Mouse (Mus musculus) kidney, embryonic 16.5 days (tissue): ENCODE measurements around the gene Ube2d2b. TPM values are rescaled to one million over a fixed set of nuclear protein-coding genes. Genes with fewer than 3 reads are reported as not detected.

Experiments used
- ATAC-seq: fragments of 200-750 bp; cut with Nextera tagmentation; 2 replicates; pipeline ENCODE4 v1.8.0; 2017; ENCODE audit warnings: moderate TSS enrichment; ENCODE audit not compliant: low FRiP score, low TSS enrichment
- H3K27ac ChIP-seq: fragments of 300-500 bp; sonication (generic); 2 replicates; pipeline ENCODE4 v1.5.1; 2014; ENCODE audit warnings: low read length
- H3K27me3 ChIP-seq: fragments of 300-500 bp; sonication (generic); 2 replicates; pipeline ENCODE4 v1.6.1; 2014; ENCODE audit warnings: low read length, control low read depth, mixed read lengths; ENCODE audit not compliant: insufficient read depth
- H3K36me3 ChIP-seq: fragments of 300-500 bp; sonication (generic); 2 replicates; pipeline ENCODE4 v1.6.1; 2014; ENCODE audit warnings: low read length, control low read depth, mixed read lengths; ENCODE audit not compliant: insufficient read depth
- H3K4me1 ChIP-seq: fragments of 300-500 bp; sonication (generic); 2 replicates; pipeline ENCODE4 v1.6.1; 2014; ENCODE audit warnings: low read length, control low read depth, mixed read lengths; ENCODE audit not compliant: insufficient read depth
- H3K4me2 ChIP-seq: fragments of 300-500 bp; sonication (generic); replicated peaks from 2 replicates; pipeline ENCODE4 v1.6.1; 2014; ENCODE audit warnings: low read depth, low read length
- H3K4me3 ChIP-seq: fragments of 300-500 bp; sonication (generic); 2 replicates; pipeline ENCODE4 v1.5.1; 2014; ENCODE audit warnings: mild to moderate bottlenecking, low read length
- H3K9ac ChIP-seq: fragments of 300-500 bp; sonication (generic); replicated peaks from 2 replicates; pipeline ENCODE4 v1.6.1; 2014; ENCODE audit warnings: low read length
- H3K9me3 ChIP-seq: fragments of 300-500 bp; sonication (generic); 2 replicates; pipeline ENCODE4 v1.6.1; 2016; ENCODE audit warnings: low read length, control low read depth
- WGBS: fragments of 180-500 bp; shearing (Covaris S2); extraction: QIAGEN DNeasy Blood & Tissue Kit; methylation state at CpG from one replicate; pipeline ENCODE4 v1.1.7; 2014; 5-methylcytosine and 5-hydroxymethylcytosine counted together
- polyA plus RNA-seq: library from polyadenylated mRNA; unstranded; fragments of >200 nt; fragmentation: Nextera tagmentation; extraction: Ambion mirVana; gene quantifications from 2 replicates; pipeline ENCODE4 v1.2.1, GENCODE M21; 2015

The Ube2d2b gene
- 0.15 and 0.33 TPM in 2 replicates for polyA plus RNA-seq

DNA sequence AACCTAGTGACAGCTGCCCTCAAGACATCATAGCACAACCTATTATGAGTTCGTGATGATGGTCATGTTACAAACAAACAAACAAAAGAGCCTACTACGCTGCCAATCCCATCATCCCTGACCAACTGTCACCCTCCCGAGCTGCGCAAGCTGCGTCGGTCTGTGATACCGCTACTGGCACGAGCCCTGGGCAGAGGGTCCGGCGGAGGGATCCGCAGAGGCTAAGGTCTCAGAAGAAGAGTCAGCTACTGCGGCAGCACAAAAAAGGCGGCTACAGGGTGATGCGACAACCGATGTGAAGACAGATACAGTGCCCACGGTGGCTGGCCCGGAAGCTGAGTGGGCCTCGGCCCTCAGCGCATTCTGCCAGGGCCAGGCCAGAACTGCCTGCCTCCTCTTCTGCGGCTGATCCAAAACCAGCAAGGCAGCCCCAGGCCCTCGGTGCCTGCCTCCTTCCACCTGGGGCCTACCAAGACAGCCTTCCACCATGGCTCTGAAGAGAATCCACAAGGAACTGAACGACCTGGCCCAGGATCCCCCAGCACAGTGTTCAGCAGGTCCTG, at the start of gene Ube2d2b:
Ube2d2b (plus strand) TSS at position 102 of the 563 bp plus-strand sequence.
- peaks cover 13% of the 10 kb centered on the region for H3K36me3 ChIP-seq
- no peak within 1 kb of the TSS for H3K4me3 ChIP-seq
- 96% methylated on average over 22 of the region's 22 CpGs for WGBS
- no peaks in the 10 kb centered on the region for H3K27me3 ChIP-seq
- no peak for ATAC-seq
- peaks cover 12% of the 10 kb centered on the region for H3K9me3 ChIP-seq
- H3K9ac ChIP-seq = no peak within 1 kb of the TSS
- H3K27ac ChIP-seq = no peak within 1 kb of the TSS
- H3K4me1 ChIP-seq = no peaks in the 10 kb centered on the region
- no peak within 1 kb of the TSS for H3K4me2 ChIP-seq

- no peak overlapping the region for H3K4me2 ChIP-seq
- ATAC-seq = no peak
- no peak overlapping the region for H3K27ac ChIP-seq
- no peak overlapping the region for H3K9ac ChIP-seq
- peaks cover 5% of the 10 kb centered on the region; the same call in 1 of the 2 replicates for H3K36me3 ChIP-seq
- no peaks in the 10 kb centered on the region for H3K9me3 ChIP-seq
- WGBS = 95% methylated on average over 1 of the region's 1 CpGs
- no peaks in the 10 kb centered on the region for H3K4me1 ChIP-seq
- H3K27me3 ChIP-seq = no peaks in the 10 kb centered on the region
- H3K4me3 ChIP-seq = no peak overlapping the region
These were observed 47.5 kb upstream of the Ube2d2b start for GRCm38 (mm10) chr5:107782360-107782759.

DNA sequence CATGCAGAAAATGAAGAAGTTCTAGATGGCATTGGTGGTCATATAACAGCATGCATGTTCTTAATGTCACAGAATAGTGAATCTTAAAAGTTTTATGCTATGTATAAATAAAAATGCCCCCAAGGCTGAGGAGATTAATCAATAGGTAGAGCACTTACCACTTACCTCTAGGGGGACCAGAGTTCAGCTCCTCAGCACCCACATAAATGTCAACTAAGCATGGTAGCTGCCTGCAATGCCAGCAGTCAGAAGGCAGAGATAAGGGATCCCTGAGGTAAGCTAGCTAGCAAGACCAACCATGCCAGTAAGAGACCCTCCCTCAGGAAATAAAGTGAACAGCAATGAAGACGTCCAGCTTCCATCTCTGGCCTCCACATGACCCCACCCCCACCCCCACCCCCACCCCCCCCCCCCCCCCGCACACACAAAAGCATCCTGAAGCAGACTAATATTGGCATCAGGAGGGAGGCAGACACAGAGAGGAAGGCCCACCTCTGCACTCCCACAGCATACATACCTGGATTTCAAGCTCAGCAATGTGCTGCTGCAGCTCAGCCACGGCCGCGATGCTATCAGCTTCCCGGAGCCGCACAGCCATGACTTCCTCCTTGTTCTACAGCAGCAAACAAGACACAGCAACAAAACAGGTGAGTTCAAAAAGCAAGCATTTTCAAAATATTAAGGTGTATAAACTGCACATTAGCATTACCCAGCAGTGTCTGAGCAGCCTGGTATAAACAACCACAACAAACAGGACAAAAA, 42.0 kb upstream of the Ube2d2b start:
- no peak overlapping the region for H3K9ac ChIP-seq
- no peak overlapping the region for H3K27ac ChIP-seq
- no peaks in the 10 kb centered on the region for H3K27me3 ChIP-seq
- no peak for ATAC-seq
- H3K9me3 ChIP-seq = no peaks in the 10 kb centered on the region
- H3K4me3 ChIP-seq = no peak overlapping the region
- no peaks in the 10 kb centered on the region for H3K4me1 ChIP-seq
- 78% methylated on average over 6 of the region's 7 CpGs for WGBS
- H3K4me2 ChIP-seq = no peak overlapping the region
- no peaks in the 10 kb centered on the region; the same call in 1 of the 2 replicates for H3K36me3 ChIP-seq

DNA sequence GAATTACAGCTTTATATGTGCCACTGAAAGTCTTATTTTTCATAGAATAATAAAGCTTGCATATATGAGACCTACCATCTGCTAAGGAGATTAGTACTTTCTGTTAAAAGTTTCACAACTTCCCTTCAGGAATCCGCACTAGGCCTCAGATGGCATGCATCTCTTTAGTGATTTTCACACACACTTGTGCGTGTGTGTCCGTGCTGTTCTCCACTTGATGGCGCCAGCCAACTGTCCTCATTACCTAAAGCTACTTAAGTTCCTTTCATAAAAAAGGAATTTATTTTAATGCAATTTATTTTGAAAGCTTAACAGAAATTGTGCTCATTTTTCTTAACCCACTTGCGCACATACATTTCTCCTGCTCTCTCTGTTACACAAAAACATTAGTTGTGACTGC, 40.4 kb upstream of the Ube2d2b start:
- Histone ChIP-seq H3K36me3 (no peaks in the 10 kb centered on the region; the same call in 1 of the 2 replicates), H3K27ac (no peak overlapping the region), H3K9me3 (no peaks in the 10 kb centered on the region), H3K4me1 (no peaks in the 10 kb centered on the region), H3K4me2 (no peak overlapping the region), H3K9ac (no peak overlapping the region), H3K4me3 (no peak overlapping the region), H3K27me3 (no peaks in the 10 kb centered on the region)
- 80% methylated on average over 5 of the region's 5 CpGs for WGBS
- ATAC-seq = no peak

DNA sequence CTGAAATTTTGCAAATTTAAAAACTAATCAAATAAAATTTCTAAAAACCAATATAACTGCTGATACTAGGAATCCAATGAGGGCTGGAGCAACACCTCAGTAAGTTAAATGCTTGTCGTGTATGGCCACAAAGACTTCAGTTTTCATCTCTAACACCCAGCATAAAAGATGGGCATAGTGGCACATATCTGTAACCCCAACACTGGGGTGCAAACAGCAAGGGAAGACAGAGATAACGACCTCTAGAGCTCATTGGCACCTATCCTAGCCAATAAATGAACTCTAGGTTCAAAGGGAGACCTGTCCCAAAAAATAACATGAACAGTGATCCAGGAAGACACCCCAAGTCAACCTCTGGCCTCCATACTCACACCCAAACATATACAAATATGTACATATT, 37.9 kb upstream of the Ube2d2b start:
- Histone ChIP-seq H3K27me3 (no peaks in the 10 kb centered on the region), H3K4me1 (no peaks in the 10 kb centered on the region), H3K4me3 (no peak overlapping the region), H3K9me3 (no peaks in the 10 kb centered on the region), H3K36me3 (peaks cover 9% of the 10 kb centered on the region; the same call in 1 of the 2 replicates), H3K27ac (no peak overlapping the region), H3K9ac (no peak overlapping the region), H3K4me2 (no peak overlapping the region)
- WGBS = 75% methylated on average over 2 of the region's 2 CpGs
- ATAC-seq = no peak

DNA sequence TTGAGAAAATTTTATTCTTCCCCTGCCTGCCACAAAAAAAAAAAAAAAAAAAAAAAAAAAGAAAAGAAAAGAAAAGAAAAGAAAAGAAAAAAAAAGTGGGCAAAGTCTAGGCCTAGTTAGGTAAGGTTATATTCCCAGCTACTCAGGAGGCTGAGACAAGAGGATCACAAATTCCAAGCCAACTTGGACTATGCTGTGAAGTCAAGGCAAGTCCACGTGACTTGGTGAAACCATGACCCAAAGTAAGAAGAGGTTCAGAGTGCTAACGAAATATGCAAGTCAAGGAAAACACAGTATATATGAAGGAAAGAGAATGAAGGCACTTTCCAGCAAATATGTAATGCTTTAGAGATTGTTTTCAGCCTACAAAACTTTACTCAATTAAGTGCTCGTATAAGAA, 37.4 kb upstream of the Ube2d2b start:
- Histone ChIP-seq H3K27me3 (no peaks in the 10 kb centered on the region), H3K4me1 (no peaks in the 10 kb centered on the region), H3K4me2 (no peak overlapping the region), H3K9me3 (no peaks in the 10 kb centered on the region), H3K9ac (no peak overlapping the region), H3K27ac (no peak overlapping the region), H3K4me3 (no peak overlapping the region), H3K36me3 (peaks cover 11% of the 10 kb centered on the region; the same call in 1 of the 2 replicates)
- ATAC-seq = no peak
- WGBS = 94% methylated on average over 3 of the region's 3 CpGs

DNA sequence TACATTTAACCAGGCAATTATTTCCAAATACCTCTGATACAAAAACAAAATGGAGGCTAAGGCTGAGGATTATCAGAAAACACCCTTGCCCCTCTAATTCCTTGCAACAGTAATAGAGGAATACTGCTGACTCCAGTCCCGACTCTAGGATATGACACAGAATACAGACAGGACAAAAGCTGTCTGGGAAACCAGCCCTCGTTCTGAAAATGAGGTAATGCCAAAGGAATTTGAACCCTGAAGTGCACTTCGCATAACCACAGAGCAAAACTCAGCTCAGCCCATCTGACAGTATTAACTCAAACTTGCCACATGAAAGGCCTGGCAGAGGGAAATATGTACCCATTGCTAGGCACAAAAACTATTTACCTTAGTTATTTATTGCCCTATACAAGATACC, 36.6 kb upstream of the Ube2d2b start:
- Histone ChIP-seq H3K36me3 (peaks cover 13% of the 10 kb centered on the region; the same call in 1 of the 2 replicates), H3K27ac (no peak overlapping the region), H3K9ac (no peak overlapping the region), H3K27me3 (no peaks in the 10 kb centered on the region), H3K4me3 (no peak overlapping the region), H3K4me2 (no peak overlapping the region), H3K9me3 (no peaks in the 10 kb centered on the region), H3K4me1 (no peaks in the 10 kb centered on the region)
- WGBS = 45% methylated on average over 3 of the region's 3 CpGs
- no peak for ATAC-seq

GRCm38 (mm10) chr5:107793927-107794326, 36.0 kb upstream of the Ube2d2b start:
- Histone ChIP-seq H3K9ac (no peak overlapping the region), H3K27ac (no peak overlapping the region), H3K9me3 (no peaks in the 10 kb centered on the region), H3K4me1 (no peaks in the 10 kb centered on the region), H3K4me2 (no peak overlapping the region), H3K36me3 (peaks cover 13% of the 10 kb centered on the region; the same call in 1 of the 2 replicates), H3K4me3 (no peak overlapping the region), H3K27me3 (no peaks in the 10 kb centered on the region)
- ATAC-seq = no peak
- 56% methylated on average over 2 of the region's 2 CpGs for WGBS

DNA sequence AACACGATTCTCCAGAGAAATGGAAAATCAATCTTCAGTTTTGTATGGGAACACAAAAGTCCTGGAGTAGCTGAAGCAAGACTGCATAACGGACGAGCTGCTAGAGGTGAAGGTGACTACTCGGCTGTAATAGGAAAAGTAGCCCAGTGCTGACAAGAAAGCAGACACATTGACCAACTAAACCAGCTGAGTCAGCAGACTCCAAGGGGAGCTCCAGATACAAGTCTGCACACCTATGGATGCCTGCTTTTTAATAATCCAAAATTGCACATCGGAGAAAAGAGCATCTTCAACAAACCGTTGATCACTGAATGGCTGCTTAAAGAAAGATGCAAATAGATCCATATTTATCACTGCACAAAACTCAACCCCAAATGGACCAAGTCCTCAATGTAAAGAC, 31.6 kb upstream of the Ube2d2b start:
- peaks cover 13% of the 10 kb centered on the region; the same call in 1 of the 2 replicates for H3K36me3 ChIP-seq
- no peaks in the 10 kb centered on the region for H3K4me1 ChIP-seq
- no peak overlapping the region for H3K4me3 ChIP-seq
- ATAC-seq = no peak
- no peaks in the 10 kb centered on the region for H3K27me3 ChIP-seq
- no peak overlapping the region for H3K27ac ChIP-seq
- no peak overlapping the region for H3K4me2 ChIP-seq
- 90% methylated on average over 6 of the region's 6 CpGs for WGBS
- H3K9me3 ChIP-seq = no peaks in the 10 kb centered on the region
- H3K9ac ChIP-seq = no peak overlapping the region

DNA sequence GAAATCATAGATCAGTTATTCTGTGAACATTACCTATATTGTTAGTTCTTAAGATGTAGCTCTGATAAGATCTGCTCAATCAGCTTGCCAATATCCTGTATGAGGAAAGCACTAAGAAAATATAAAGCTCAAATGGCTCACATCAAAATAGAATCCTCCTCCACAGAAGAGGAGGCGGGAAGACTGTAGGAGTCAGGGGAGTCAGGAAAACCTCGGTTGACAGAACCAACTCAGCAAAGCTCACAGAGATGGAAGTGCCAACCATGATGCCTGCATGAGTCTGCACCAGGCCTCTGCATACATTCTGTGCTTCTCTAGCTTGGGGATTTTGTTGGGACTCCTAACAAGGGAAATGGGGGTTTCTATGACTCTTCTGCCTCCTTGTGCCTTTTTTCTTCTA, 28.7 kb upstream of the Ube2d2b start:
- Histone ChIP-seq H3K36me3 (peaks cover 7% of the 10 kb centered on the region; the same call in 1 of the 2 replicates), H3K9me3 (no peaks in the 10 kb centered on the region), H3K27ac (no peak overlapping the region), H3K9ac (no peak overlapping the region), H3K4me1 (no peaks in the 10 kb centered on the region), H3K4me3 (no peak overlapping the region), H3K4me2 (no peak overlapping the region), H3K27me3 (no peaks in the 10 kb centered on the region)
- WGBS = 75% methylated on average over 2 of the region's 2 CpGs
- ATAC-seq = no peak
